Mouse (Mus musculus) hindbrain, embryonic 14.5 days (tissue): Measurements from ENCODE around the gene Il10ra. TPM values are rescaled to one million over a fixed set of nuclear protein-coding genes. Genes with fewer than 3 reads are reported as not detected.

ENCODE experiments used
- ATAC-seq: fragments of 200-750 bp; cut with Nextera tagmentation; 2 replicates; pipeline ENCODE4 v1.8.0; 2017; ENCODE audit warnings: moderate number of reproducible peaks, mild to moderate bottlenecking, moderate TSS enrichment, moderate library complexity; ENCODE audit not compliant: low FRiP score
- DNase-seq: peaks from one replicate; pipeline ENCODE4 v3.0.0-alpha.2; 2015; ENCODE audit warnings: low spot score
- H3K27ac ChIP-seq: fragments of 300-500 bp; sonication (generic); 2 replicates; pipeline ENCODE4 v1.5.1; 2014; ENCODE audit warnings: mild to moderate bottlenecking, moderate library complexity
- H3K27me3 ChIP-seq: fragments of 300-500 bp; sonication (generic); 2 replicates; pipeline ENCODE4 v1.6.1; 2014; ENCODE audit warnings: mild to moderate bottlenecking, low read length, mixed read lengths; ENCODE audit not compliant: control insufficient read depth, insufficient read depth
- H3K36me3 ChIP-seq: fragments of 300-500 bp; sonication (generic); replicated peaks from 2 replicates; pipeline ENCODE4 v1.6.1; 2014; ENCODE audit not compliant: control insufficient read depth, insufficient read depth
- H3K4me1 ChIP-seq: fragments of 300-500 bp; sonication (generic); replicated peaks from 2 replicates; pipeline ENCODE4 v1.6.1; 2014; ENCODE audit warnings: antibody characterized with exemption, low read length, mixed read lengths; ENCODE audit not compliant: control insufficient read depth, insufficient read depth
- H3K4me2 ChIP-seq: fragments of 300-500 bp; sonication (generic); replicated peaks from 2 replicates; pipeline ENCODE4 v1.6.1; 2014; ENCODE audit warnings: mild to moderate bottlenecking, moderate library complexity
- H3K4me3 ChIP-seq: fragments of 300-500 bp; sonication (generic); replicated peaks from 2 replicates; pipeline ENCODE4 v1.5.1; 2014; ENCODE audit warnings: mild to moderate bottlenecking, low read length
- H3K9ac ChIP-seq: fragments of 300-500 bp; sonication (generic); 2 replicates; pipeline ENCODE4 v1.6.1; 2014
- H3K9me3 ChIP-seq: fragments of 300-500 bp; sonication (generic); 2 replicates; pipeline ENCODE4 v1.6.1; 2016; ENCODE audit warnings: low read length; ENCODE audit not compliant: control insufficient read depth
- WGBS: fragments of 180-500 bp; shearing (Covaris S2); extraction: QIAGEN DNeasy Blood & Tissue Kit; methylation state at CpG from one replicate; pipeline ENCODE4 v1.1.7; 2014; 5-methylcytosine and 5-hydroxymethylcytosine counted together
- polyA plus RNA-seq: library from polyadenylated mRNA; unstranded; fragments of >200 nt; fragmentation: Nextera tagmentation; extraction: Ambion mirVana; gene quantifications from 2 replicates; pipeline ENCODE4 v1.2.1, GENCODE M21; 2014

The Il10ra gene
- polyA plus RNA-seq, 1 experiment from 2014 or later, result 0.68 TPM

DNA sequence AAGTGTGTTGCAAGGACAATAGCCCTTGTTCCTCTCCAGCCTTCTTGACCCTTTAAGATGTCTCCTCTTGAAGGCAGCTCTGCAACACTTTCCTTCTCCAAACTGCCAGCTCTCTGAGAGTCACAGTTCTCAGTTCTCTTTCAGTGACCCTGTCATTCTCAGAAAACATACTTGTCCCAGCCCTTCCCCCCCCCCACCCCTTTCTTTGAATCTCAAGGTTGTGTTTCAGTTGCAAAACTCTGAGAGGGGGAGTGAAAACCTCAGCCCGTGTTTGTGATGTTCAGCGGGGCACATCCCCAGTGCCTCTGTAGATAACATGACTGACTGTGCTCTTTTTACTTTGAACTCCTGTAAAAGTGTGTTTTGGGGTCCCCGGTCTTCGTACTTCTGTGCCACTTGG is 870 bp downstream of the Il10ra start:
- H3K4me2 ChIP-seq, result 0 out of 2 replicates have a peak overlapping the region, but pooled peaks have one; percentile 76
- H3K4me1 ChIP-seq, result no peaks in the 10 kb centered on the region
- DNase-seq (no peak), ATAC-seq (no peak)
- no peak overlapping the region for H3K27ac ChIP-seq
- H3K9me3 ChIP-seq, result no peaks in the 10 kb centered on the region
- H3K9ac ChIP-seq, result no peak overlapping the region
- H3K4me3 ChIP-seq, result no peak overlapping the region
- no peaks in the 10 kb centered on the region for H3K36me3 ChIP-seq
- H3K27me3 ChIP-seq, result peaks cover 14% of the 10 kb centered on the region
- 67% methylated on average over 4 of the region's 4 CpGs for WGBS

GRCm38 (mm10) chr9:45267099-45267498 is 1.9 kb downstream of the Il10ra start:
- peaks cover 14% of the 10 kb centered on the region for H3K27me3 ChIP-seq
- WGBS, result 80% methylated on average over 4 of the region's 4 CpGs
- no peak overlapping the region for H3K4me2 ChIP-seq
- H3K4me1 ChIP-seq, result no peaks in the 10 kb centered on the region
- DNase-seq (no peak), ATAC-seq (no peak)
- H3K9me3 ChIP-seq, result no peaks in the 10 kb centered on the region
- H3K27ac ChIP-seq, result no peak overlapping the region
- H3K36me3 ChIP-seq, result no peaks in the 10 kb centered on the region
- H3K4me3 ChIP-seq, result no peak overlapping the region
- no peak overlapping the region for H3K9ac ChIP-seq

DNA sequence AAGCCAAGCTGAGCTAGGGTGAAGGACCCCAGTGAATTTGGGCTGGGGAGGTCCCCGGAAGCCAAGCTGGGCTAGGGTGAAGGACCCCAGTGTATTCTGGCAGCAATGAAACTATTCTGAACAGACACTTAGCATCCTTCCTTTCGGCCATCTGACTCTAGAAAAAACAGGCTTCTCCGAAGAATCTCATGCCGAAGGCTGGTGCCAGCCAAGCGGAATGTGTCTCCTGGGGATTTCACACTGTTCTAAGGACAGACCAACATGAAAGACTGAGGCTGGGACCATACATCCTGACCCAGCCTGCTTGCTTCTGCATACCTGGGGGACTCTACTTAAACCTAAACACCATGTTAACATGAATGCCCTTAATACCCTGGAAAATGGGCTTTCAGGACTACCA is 7.1 kb downstream of the Il10ra start:
- Histone ChIP-seq H3K27me3 (no peaks in the 10 kb centered on the region), H3K9me3 (no peaks in the 10 kb centered on the region), H3K4me3 (no peak overlapping the region), H3K9ac (no peak overlapping the region), H3K36me3 (no peaks in the 10 kb centered on the region), H3K4me1 (no peaks in the 10 kb centered on the region), H3K27ac (no peak overlapping the region), H3K4me2 (no peak overlapping the region)
- 60% methylated on average over 5 of the region's 5 CpGs for WGBS
- DNase-seq, result no peak
- no peak for ATAC-seq

DNA sequence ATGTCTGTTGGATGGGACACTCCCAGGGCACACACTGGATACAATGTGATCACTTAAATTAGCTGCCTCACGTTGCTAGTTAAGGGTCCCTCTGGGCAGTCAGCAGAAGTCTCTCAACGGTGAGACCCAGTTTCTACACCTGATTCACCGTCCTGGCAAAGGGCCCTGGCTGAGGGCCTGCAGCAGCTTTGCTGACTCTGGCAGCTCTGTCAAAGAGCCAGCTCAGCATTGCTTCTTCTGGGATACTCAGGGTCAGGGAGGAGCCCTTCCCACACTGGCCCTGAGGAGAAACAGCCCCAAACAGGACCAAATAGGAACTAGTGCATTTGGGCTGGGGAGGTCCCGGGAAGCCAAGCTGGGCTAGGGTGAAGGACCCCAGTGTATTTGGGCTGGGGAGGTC is 7.5 kb downstream of the Il10ra start:
- Histone ChIP-seq H3K9ac (no peak overlapping the region), H3K27me3 (no peaks in the 10 kb centered on the region), H3K4me3 (no peak overlapping the region), H3K4me1 (no peaks in the 10 kb centered on the region), H3K27ac (no peak overlapping the region), H3K36me3 (no peaks in the 10 kb centered on the region), H3K9me3 (no peaks in the 10 kb centered on the region), H3K4me2 (no peak overlapping the region)
- 60% methylated on average over 4 of the region's 4 CpGs for WGBS
- ATAC-seq, result no peak
- DNase-seq, result peak; percentile 34

DNA sequence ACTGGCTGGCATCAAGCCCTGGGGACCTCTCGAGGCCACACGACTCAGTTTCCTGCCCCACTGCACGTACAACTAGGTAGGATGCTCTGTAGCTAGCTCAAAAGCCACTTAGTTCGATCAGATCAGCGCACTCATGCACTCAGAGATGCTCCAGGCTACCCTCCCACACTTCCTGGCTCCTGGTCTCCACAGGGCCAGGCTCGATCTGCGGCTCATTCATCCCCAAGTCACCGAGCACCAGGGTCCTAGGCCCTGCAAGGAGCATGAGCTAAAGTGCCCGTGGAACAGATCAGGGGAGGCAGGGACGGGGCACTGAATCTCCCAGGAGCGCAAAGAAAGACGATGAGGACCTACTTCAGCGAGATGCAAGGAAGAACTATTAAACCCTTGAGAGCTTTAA is 9.9 kb downstream of the Il10ra start:
- H3K4me2 ChIP-seq, result no peak overlapping the region
- H3K9ac ChIP-seq, result no peak overlapping the region
- no peaks in the 10 kb centered on the region for H3K9me3 ChIP-seq
- DNase-seq, result no peak
- H3K4me3 ChIP-seq, result no peak overlapping the region
- H3K27ac ChIP-seq, result no peak overlapping the region
- no peaks in the 10 kb centered on the region for H3K27me3 ChIP-seq
- no peaks in the 10 kb centered on the region for H3K4me1 ChIP-seq
- whole genome bisulfite sequencing, result 91% methylated on average over 13 of the region's 13 CpGs
- no peaks in the 10 kb centered on the region for H3K36me3 ChIP-seq
- ATAC-seq, result no peak

DNA sequence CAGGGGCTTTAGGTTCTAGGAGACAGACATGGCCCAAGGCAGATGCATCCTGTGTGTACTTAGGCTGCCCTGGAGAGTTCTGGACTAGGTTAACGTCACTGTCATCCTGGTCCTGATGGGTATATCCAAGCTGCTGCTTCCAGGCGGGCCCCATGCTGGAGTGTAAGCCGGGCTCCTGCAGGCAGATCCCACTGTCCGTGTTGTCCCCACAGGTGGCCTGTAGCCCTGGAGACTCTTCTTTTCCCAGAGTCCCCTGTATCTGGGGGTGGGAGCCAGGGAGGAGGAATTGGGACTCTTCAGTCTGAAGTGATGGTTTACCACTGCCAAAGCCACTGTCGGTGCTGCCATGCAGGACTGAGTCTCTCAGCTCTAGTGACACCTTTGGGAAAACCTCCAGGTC is 13.0 kb downstream of the Il10ra start:
- no peak overlapping the region for H3K27ac ChIP-seq
- no peak overlapping the region for H3K4me3 ChIP-seq
- no peaks in the 10 kb centered on the region for H3K36me3 ChIP-seq
- H3K4me1 ChIP-seq, result no peaks in the 10 kb centered on the region
- no peaks in the 10 kb centered on the region for H3K27me3 ChIP-seq
- 84% methylated on average over 5 of the region's 5 CpGs for WGBS
- no peak overlapping the region for H3K4me2 ChIP-seq
- ATAC-seq (no peak), DNase-seq (no peak)
- no peaks in the 10 kb centered on the region for H3K9me3 ChIP-seq
- H3K9ac ChIP-seq, result no peak overlapping the region

- Histone ChIP-seq H3K27ac (no peak overlapping the region), H3K27me3 (no peaks in the 10 kb centered on the region), H3K36me3 (no peaks in the 10 kb centered on the region), H3K4me2 (no peak overlapping the region), H3K9ac (no peak overlapping the region), H3K4me1 (no peaks in the 10 kb centered on the region), H3K4me3 (no peak overlapping the region), H3K9me3 (no peaks in the 10 kb centered on the region)
- 92% methylated on average over 4 of the region's 4 CpGs for WGBS
- ATAC-seq (no peak), DNase-seq (no peak)
These were observed 13.5 kb downstream of the Il10ra start for GRCm38 (mm10) chr9:45255431-45255830.

- 57% methylated on average over 4 of the region's 4 CpGs for WGBS
- no peaks in the 10 kb centered on the region for H3K36me3 ChIP-seq
- no peak overlapping the region for H3K27ac ChIP-seq
These were observed 14.3 kb downstream of the Il10ra start for GRCm38 (mm10) chr9:45254605-45255004.

DNA sequence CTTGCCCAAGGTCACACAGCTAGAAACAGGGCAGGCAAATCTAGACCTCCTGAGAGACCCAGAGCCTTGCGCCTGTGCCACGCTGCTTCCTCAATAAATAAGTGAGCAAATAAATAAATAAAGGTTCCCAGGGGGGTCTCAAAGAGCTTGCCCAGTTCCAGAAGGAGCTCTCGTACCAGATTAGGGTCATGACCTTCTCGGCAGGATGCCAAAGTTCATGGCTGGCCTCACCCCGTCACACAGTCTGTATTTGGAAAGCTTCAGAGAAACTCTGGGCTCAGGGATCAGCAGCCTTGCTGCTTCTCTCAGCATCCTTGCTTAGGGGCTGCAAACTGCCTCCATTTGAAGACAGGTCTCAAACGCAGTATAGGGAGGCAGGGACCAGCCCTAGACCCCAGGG is 14.9 kb downstream of the Il10ra start:
- Histone ChIP-seq H3K9ac (no peak overlapping the region), H3K36me3 (no peaks in the 10 kb centered on the region), H3K4me1 (no peaks in the 10 kb centered on the region), H3K27me3 (no peaks in the 10 kb centered on the region), H3K4me3 (no peak overlapping the region), H3K9me3 (no peaks in the 10 kb centered on the region), H3K4me2 (no peak overlapping the region), H3K27ac (no peak overlapping the region)
- 54% methylated on average over 6 of the region's 6 CpGs for WGBS
- ATAC-seq (no peak), DNase-seq (no peak)

More at GRCm38 (mm10) chr9:45254605-45255004, 14.3 kb downstream of the Il10ra start:
- Histone ChIP-seq H3K27me3 (no peaks in the 10 kb centered on the region), H3K4me2 (no peak overlapping the region), H3K9me3 (no peaks in the 10 kb centered on the region), H3K9ac (no peak overlapping the region), H3K4me1 (no peaks in the 10 kb centered on the region), H3K4me3 (no peak overlapping the region)
- no peak for ATAC-seq
- no peak for DNase-seq

GRCm38 (mm10) chr9:45252395-45252794 is 16.6 kb downstream of the Il10ra start:
- no peak overlapping the region for H3K4me2 ChIP-seq
- no peaks in the 10 kb centered on the region for H3K4me1 ChIP-seq
- no peak overlapping the region for H3K9ac ChIP-seq
- no peak overlapping the region for H3K4me3 ChIP-seq
- no peak overlapping the region for H3K27ac ChIP-seq
- 79% methylated on average over 6 of the region's 6 CpGs for WGBS
- no peaks in the 10 kb centered on the region for H3K27me3 ChIP-seq
- H3K36me3 ChIP-seq, result no peaks in the 10 kb centered on the region
- ATAC-seq, result no peak
- no peak for DNase-seq
- H3K9me3 ChIP-seq, result no peaks in the 10 kb centered on the region
